Mouse (Mus musculus): Measurements from ENCODE around the gene Itgb3.

Gene Itgb3

DNA sequence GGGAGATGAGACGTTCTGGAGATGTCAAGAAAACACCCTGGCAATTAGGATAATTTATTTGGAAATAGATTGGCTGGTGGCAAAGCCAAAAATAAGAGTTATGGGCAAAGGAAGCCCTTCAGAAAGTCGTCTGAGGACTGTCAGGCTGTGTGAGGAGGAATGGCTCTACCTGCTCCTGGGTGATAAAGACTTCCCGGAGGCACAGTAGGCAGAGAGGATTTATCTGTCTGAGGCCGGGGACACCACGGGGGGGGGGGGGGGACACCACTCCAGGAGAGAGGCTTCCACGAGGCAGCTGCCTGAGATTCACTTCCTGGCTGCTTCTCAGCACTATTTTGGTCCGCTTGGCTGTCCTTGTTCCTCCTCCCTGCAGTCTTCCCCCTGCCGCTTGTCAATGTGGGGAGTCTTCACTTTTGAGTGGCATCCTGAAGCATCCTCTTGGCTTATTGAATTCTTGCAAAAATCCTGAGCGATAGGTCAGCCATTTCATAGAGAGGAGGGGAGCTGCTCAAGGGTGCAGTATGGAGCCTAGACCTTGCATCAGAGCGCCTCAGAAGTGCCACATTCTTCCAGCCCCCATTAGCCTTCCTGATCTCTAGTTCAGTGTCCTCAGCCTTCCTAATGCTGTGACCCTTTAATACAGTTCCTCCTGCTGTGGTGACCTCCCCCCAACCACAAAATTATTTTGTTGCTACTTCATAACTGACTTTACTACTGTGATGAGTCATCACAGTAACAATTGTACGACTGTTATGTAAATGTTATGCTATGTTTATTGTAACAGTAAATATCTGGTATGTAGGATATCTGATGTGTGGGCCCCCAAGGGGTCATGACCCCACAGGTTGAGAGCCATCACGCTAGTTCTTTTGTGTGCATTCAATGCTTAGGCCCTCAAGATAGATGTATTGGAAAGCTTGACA is 14.5 kb downstream of the Itgb3 start:
- DNase-seq (ENCODE audit: low spot score): peak; percentile 31

DNA sequence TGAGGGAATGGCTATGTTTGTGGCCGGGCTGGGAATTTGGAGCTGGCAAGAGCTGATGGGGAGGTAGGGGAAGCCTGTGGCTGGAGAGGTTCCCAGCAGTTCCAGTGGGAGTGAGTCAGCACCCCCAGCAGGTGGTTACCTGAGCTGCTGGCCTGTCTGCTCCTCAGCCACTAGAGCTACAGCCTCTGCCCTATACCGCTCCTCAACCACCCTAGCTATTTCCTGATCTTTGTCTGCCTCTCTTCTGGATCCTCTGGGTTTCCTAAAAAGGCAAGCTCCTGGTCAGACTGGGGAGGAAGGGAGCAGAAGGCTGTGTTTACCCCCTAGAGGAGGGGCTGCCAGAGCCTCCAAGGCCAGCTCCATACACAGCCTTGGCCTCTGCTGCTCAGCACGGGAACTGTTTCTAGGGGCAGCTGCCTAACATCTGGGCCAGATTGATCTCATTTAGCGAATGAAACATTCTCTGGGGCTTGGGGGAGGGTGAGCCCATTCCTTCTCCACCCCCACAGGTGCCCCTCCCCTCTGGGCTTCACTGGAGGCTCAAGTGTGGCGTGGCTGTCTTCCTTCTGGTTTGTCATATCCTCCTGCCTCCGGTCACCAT is 17.1 kb downstream of the Itgb3 start:
- DNase-seq (ENCODE audit: low spot score): peak; percentile 20

DNA sequence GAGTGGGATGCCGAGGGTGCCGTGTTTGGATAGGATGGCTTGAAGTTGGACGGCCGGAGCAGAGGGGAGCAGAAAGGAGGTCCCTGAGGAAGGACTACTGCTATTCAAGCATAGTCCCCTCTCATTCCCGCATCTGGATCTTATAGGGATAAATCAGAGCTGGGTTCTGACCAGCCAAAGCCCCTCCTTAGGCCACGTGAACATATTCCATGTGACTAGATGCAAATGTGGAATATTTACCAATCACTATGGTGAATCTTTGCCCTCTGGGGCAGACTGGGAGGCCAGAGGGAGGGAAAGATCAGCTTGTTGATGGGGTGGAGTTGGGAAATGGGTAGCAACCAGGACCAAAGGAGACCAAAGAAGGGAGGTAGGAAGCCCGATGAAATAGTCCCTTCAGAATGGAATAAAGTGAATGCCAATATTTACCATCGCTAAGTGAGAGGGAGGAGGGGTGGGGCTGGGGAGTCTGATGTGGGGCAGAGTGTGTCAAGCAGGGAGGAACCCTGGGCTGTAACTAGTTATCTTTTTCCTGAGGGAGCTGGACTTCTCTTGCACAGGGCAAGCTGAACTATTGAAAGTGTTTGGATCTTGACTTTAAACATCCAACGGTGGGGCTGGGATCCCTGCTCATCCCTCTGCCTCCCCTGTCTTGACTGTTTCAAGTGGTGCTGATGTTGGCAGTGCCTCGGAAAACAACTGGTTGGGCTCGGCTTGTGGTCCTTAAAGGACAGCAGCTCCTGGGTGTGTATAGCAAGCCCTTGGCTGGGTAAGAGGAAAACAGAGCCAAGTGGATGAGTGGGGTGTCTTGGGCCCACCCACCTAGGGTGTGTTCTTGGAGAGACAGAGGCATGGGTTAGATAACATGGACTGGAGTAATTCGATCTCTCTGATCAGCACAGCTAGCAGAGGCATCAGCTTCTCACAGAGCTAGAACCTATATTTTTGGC is 17.9 kb downstream of the Itgb3 start:
- peak; percentile 56 for DNase-seq (ENCODE audit: low spot score)

DNA sequence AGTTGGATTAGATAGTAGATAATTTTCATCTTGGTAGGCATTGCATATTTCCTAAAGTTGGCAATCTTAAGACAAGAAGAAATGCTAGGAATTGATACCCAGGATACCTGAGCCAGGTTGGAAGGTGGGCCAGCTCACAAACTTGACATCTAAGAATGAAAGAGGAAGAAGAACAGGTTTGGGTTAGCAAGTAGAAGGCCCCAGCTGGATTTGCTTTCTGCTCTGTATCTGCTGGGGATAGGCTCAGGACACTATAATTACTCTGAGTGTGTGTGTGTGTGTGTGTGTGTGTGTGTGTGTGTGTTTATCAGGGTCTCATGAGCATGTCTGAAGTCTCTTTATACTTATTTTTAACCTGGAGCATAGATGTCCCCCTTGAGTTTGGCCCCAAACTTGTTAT is 18.8 kb downstream of the Itgb3 start:
- DNase-seq (ENCODE audit: low spot score): no peak

DNA sequence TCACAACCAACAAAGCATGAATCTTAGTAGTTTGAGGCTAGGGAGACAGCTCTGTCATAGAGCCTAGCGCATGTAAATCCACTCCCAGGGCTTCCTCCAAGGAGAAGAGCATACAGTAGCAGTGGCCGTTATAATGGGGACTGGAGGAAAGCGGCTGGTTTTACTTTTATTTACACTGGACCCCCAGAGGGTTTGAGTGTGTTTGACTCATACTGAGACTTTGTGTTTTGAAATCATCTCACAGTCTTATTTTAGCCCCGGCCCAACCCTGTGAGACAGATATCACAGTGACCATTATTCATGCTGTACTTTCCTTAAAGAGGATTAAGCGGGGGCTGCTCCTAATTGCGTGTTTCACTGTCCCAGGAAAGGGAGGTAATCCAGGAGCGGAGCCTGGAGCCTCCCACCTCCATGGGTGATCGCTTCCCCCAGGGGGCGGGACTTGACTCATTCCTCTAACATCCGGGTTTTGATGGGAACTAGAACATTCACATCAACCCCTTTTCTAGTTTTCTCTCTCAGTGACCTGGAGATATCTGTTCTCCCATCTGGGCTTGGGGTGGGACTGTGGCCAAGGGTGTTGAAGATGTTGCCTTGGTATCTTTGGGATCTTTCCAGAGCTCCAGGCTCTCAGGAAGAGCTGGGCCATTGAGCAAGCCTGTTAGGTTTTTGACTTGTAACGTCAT is 20.0 kb downstream of the Itgb3 start:
- no peak for DNase-seq (ENCODE audit: low spot score)

DNA sequence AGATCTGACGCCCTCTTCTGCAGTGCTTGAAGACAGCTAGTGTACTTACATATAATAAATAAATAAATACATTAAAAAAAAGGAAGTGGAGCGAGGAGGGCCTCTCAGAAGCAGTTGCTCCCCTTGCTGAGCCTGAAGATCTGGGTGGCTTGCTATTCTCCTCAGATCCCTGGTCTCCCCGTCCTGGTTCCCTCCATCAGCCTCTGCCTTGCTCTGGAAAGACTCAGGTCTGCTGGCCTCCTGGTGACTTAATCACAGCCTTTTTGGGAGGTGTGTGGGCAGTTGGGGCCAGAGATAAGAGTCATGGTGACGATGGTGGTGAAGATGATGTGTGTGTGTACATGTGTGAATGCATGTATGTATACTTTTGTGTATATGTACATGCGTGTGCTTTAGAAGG is 20.8 kb downstream of the Itgb3 start:
- no peak for DNase-seq (ENCODE audit: low spot score)

DNA sequence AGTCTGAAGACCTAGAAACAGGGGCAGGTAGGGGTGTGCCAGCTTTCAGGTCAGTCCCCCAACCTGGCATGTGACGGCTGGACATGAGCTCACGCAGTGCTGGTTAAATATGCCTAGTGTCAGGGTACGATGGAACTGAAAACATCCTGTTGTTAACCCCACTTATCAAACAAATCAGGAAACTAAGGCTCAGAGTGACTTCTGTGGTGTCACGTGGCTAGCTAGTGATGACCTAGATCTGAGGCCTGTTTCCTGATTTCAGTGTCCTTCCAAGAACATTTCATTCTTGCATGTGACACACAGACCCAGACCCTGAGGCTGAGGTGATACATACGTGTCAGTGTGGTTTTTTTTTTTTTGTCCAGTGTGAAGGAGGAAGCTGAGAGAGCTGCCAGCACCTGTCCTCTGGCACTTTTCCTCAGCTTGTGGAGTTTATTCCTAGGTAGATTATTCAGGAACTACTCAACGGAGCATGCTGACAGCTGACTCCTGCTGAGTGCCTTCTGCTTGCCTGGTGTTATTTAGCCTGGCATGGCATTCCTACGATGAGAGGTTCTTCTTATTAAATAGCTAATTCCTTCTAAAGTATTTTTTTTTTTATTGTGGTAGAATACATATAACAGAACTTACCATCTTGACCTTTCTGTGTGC is 22.5 kb downstream of the Itgb3 start:
- DNase-seq (ENCODE audit: low spot score): no peak

DNA sequence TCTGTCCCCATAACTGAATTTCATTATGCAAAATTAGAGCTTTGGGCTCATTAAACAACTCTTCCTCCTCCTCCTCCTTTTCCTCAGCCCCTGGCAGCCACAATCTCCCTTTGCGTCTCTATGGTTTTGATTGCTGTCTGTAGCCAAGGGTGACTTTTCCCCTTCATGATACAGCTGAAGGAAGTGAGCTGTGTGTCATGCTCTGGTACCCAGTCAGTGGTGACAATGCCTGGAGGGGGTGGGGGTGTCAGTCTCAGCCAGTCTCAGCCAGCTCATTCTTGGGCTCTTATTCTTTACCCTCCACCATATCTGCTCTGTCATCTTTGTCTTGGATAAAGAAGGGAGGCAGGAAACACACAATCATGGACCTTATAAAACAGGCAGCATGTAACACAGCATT is 23.5 kb downstream of the Itgb3 start:
- DNase-seq (ENCODE audit: low spot score): no peak

DNA sequence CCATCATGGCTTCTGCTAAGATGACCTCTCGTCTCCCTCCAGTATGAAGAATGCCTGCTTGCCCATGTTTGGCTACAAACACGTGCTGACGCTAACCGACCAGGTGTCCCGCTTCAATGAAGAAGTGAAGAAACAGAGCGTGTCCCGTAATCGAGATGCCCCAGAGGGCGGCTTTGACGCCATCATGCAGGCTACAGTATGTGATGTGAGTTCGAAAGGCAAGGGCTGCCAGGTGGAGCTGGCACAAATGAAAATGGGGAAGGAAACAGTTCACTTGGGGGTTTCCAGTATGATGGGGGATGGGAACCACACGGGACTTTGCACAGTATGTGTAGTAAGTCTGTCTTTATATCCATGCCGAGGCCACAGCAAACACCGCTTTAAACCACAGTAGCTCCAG is 29.2 kb downstream of the Itgb3 start:
- DNase-seq (ENCODE audit: low spot score): no peak

DNA sequence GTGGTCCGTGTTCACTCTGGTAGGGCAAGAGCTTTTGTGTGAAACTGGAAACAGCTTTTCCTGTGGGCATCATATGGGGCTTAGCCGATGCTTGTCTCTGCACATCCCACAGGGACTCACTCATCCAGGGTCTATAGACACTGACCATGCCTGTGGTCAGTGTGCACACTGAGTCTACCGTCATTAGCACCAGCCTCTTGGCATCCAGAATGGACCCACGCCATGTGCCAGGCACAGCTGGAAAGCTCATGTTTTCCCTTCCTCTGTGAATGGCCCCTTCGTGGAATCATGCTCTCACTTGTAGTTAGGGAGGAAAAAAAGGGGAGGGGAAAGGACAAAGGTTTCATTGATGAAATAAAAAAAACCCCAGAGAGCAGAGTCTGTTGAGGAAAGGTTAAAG is 30.2 kb downstream of the Itgb3 start:
- no peak for DNase-seq (ENCODE audit: low spot score)

DNA sequence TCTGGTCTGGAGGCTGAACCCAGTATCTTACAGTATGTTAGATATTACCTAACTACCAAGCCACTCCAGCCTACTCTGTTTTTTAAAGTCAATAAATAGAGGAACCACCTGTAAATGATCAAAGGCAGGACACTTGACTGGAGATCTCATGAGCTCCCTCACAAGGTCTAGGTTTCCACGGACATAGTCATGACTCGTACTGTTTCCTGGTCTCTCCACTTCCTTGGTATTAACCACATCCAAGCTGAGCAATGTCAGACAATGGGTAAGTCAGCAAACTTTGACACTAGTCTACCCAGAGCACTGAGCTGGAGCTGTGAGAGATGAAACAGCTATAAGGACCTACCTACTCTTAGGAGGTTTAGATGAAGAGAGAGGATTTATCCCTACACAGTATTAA is 31.1 kb downstream of the Itgb3 start:
- DNase-seq (ENCODE audit: low spot score): no peak

DNA sequence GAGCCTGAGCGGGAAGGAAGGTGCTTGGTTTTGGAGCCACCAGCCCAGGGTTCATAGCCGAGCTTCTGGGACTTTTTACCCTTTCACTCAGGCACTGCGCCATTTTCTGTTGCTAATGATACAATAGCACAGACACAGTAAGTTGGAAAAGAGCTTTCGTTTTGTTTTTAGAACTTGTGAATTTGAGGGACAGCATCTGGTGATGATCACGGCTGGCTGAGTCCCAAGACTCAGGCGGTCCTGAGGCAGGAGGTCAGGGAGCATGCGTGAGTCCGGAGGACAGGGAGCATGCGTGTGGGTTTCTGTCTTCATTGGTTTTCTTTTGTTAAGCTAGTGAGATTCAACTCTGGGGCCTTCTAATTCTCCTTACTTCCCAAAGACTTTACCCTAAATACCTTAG is 31.8 kb downstream of the Itgb3 start:
- DNase-seq (ENCODE audit: low spot score): no peak

DNA sequence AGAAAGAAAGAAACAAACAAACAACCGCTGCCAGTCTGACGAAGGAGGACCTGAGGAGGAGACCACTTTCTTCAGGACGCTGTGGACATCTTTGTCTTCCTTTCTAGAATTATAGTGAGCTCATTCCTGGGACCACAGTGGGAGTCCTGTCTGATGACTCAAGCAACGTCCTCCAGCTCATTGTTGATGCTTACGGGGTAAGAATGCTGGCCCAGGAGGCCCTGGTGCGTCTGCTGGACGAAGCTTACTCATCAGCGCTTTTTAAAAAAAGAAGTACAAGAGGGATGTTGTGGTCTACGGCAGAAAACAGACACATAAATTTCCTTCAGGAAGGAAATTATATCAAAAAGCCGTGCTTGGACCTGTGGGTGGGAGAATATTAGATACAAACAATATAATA is 33.1 kb downstream of the Itgb3 start:
- DNase-seq (ENCODE audit: low spot score): no peak

DNA sequence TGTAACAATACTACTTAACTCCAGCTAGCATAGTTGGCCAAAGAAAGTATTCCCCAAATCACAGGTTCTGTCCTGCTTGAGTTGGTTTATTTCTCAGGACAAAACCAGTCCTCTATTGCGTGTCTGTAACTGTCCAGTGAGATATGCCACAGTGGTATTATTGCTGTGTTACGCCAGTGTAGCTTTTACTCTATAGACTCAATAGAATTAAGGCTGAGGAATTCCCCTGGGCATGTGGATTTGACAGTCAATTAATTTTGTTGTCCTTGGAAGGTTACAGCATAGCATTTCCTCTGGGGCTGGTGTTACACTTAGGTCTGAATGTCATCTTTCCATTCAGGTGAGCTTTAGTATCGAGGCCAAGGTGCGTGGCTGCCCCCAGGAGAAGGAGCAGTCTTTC is 35.4 kb downstream of the Itgb3 start:
- no peak for DNase-seq (ENCODE audit: low spot score)

DNA sequence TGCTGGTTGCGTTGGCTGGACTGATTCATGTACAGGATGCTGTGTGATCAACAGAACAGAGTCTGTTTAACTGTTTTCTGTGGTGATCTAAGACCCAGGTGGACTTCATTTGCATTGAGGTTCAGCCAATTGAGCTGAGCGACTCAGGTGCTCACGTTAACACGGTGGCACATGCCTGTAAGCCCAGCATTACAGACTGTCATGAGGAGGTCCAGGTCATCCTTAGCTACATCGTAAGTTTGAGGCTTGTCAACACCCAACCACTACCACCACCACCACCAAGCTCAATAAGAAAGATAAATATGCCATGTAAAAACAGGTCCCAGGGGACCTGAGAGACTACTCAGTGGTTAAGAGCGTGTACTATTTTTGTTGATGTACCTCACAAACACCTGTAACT is 37.6 kb downstream of the Itgb3 start:
- no peak for DNase-seq (ENCODE audit: low spot score)

DNA sequence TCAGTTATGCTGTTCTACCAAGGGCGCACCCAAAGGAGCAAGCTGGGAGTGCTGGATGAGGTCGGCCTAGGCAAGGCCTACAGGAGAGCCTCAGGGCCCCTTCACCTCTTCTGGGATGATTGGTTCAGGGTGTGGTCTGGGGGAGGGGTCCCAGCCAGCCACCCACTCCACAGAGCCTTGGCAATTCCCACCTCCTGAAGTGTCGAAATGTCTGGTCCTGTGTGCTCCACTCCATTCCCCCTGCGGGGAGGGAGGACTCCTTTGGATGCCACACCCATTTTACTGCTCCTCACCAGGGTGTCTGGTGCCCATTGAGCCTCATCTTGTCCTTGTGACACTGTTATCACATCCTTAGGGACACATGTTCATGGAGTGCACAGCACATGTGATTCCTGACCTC is 38.4 kb downstream of the Itgb3 start:
- DNase-seq (ENCODE audit: low spot score): no peak

DNA sequence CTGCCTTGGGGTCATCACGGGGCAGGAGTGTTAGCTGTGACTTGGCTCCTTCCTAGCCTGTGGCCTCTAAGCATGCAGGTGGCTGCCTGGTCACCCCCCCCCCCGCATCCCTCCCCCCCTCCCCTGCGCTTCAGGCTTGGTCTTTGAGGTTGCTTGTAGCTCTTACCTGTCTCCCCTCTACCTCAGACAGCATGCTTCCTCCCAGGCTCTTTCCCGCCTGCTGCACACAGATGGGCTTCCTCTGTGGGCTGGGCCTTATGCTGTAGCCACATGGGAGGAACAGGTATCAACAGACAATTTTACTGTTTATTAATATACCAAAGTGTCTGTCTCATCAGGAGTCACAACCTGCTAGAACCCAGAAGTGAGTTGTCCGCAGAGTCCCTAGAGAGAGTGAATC is 38.8 kb downstream of the Itgb3 start:
- no peak for DNase-seq (ENCODE audit: low spot score)

DNA sequence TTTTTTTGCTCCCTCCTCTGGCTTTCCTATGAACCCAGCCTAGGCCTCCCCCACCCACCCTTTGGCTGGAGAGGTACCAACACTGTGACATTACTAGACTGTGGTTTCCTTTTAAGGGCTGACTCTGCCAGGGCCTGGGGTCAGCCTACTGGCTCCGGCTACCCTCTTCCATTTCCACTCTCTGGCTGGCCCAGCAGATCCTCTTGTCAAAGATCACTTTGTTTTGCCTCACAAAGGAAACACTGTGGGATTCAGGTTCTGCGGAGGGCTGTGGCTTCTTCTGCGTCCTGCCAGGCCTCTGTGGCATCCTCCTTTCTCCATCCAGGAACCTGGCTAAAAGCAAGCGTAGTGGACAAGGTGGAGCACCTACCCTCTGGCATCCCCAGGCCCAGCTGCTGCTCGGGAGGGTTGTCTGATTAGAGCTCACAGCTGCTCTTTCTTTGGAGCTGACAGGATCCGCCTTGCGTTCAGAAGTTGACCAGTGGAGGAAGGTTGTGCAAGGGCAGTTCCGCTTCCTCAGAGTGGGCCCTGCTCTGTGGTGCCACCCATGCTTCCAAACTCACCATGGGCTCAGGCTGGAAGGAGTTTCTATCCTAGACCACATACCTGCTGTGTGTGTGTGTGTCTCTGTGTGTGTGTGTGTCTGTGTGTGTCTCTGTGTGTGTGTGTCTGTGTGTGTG is 39.5 kb downstream of the Itgb3 start:
- no peak for DNase-seq (ENCODE audit: low spot score)

DNA sequence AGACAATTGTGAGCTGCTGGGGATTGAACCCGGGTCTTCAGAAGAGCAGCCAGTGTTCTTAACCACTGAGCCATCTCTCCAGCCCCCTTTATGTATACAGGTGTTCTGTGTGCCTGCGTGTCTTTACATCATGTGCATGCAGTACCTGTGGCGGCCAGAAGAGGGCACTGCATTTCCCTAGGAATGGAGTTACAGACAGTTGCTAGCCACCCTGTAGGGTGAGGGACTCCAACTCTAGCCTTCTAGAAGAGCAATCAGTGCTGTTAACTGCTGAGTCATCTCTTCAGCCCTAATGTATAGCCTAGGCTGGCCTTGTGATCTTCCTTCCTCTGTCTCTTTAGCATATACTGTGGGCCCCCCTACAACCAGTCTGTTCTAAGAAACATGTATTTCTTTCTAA is 40.8 kb downstream of the Itgb3 start:
- no peak for DNase-seq (ENCODE audit: low spot score)

DNA sequence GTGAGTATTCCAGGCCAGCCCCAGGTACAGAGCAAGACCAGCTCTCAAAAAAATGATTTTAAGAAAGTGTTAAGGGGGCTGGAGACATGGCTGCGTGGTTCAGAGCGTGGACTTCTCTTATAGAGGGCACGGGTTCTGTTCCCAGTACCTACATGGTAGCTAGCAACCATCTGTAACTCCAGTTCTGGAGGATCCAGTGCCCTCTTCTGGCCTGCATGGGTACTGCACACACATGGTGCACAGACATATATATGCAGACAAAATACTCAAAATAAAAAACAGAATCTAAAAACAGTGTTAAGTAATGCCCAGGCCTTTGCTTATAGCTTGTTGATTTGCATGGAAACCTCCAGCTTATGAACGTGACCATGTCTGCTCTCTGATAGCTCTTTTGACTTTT is 52.8 kb downstream of the Itgb3 start:
- no peak for DNase-seq (ENCODE audit: low spot score)

DNA sequence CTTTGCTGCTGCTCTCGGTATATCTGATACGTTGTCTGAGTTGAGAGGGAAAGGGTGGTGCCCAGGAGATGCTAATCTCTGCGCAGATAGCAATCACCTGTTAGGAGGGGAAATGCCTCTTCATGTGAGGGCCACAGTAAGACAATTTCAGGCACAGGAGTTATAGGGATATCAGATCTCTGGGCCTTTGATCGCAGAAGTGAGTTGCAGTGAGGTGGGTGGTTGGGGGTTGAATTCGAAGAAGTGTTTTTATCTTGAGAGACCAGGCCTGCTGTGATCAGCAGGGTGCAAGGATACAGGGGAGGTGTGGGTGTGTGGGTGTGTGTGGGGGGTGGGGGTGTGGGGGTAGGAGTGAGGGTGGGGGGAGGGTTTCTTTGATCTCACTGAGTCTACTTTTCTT is 53.3 kb downstream of the Itgb3 start:
- peak; percentile 9 for DNase-seq (ENCODE audit: low spot score)
